Mouse (Mus musculus): ENCODE data around the gene Rspo4.
A peak's percentile ranks its signal among the peaks of the same experiment; 100 is the strongest.

The Rspo4 gene

DNA sequence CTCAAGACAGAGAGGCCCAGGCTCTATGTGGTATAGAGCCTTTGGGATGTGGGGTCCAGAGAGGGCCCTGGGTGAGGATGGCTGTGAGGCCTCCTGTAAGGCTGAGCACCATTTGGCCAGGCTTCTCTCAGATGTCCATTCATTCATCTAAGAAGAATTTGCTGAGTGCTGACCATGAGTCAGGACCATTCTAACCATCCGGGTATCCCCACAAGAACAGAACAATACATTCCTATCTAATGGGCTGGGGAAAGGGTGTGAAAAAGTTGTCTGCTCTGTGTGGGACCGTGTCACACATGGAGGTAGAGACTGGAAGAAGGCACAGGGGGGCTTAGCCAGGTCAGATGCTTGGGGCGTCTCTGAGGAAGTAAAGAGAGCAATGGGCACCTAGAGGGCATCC lies 69.0 kb downstream of the Rspo4 start:
- DNase-seq = no peak

DNA sequence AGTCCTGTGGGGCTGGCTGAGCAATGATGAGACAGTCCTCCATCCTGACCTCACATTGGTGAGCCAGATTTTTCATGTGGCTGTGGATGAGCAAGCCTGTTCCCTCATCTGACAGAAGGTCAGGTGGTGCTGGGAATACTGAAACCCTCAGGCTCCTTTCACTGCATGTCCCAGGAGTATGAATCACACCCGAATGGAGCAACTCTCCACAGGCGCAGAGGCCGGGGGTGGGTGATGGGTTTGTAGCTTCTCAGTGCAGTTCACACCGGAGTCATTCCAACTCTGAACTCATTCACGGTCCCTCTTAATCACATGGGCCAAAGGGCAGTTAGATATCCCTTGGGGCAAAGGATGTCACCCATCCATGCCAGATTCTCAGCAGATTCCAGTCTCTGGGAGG lies 71.4 kb downstream of the Rspo4 start:
- no peak for DNase-seq

- DNase-seq = no peak
These were observed 72.4 kb downstream of the Rspo4 start for GRCm38 (mm10) chr2:151915111-151915510.

DNA sequence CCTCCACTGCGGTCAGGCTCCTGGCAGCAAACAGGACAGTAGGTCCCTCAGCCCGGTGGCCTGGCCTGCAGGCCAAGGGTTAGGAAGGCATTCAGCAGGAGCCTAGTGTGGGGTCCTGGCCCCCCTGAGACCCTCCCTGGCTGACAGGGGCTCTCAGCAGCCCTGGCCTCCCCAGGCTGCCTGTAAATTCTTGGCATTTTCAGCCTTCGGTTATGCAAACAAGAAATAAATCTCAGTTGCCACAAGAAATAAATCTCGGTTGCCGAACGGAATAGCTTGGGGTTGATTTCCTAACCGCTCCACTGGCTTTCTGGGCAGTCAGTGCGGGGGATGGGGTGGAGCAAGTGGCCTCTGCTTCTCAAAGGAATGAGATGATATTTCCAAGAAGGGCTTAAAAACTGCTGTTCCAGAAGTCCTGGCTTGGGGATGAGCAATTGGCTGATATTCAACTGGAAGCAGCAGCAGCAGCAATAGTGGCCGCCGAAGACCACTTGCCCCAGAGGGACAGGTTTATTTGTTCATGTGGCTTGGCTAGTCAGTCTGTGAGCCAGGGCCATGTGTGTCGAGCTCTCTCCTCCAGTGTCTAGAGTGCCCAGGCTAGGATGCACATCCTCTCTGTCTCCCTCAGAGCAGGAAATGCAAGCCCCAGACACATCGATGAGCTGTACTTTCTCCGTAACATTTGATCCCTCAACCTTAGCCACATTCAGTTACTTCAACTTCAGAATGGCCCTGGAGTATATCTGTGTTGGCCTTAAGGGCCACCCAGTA lies 73.5 kb downstream of the Rspo4 start:
- peak; percentile 74 to 83 for DNase-seq

DNA sequence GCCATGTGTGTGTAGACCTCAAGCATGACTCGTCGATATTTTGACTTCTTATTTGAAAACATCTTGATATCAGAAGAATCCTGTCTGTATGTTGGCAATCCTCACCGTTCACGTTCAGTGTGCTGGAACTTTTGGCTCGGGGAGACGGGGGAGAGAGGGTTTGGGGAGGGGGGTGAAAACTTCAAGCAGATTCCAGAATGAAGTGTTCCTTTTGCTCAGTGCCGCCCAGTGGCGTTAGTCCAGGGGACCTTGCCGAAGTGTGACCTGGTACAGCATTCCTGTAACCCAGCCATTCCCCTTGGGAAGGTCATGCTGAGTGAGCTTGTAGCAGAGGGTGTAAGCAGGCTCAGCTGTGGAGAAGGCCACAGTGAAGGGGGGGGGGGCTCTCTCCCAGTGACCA lies 76.4 kb downstream of the Rspo4 start:
- peak; percentile 40 to 60 for DNase-seq

GRCm38 (mm10) chr2:151921068-151921467 lies 78.3 kb downstream of the Rspo4 start:
- DNase-seq = no peak

- DNase-seq = peak; percentile 38 to 60
These were observed 78.9 kb downstream of the Rspo4 start for GRCm38 (mm10) chr2:151921596-151921995.

Measured in kidney, postnatal 4 days (tissue).